Mouse (Mus musculus) Patski (cell line): ENCODE measurements around the gene Cdc42bpa. TPM values are rescaled to one million over a fixed set of nuclear protein-coding genes. Genes with fewer than 3 reads are reported as not detected.
A peak's percentile ranks its signal among the peaks of the same experiment; 100 is the strongest.

ENCODE experiments used
- ATAC-seq: fragments of 100-300 bp; one replicate; pipeline ENCODE4 v1.8.0; 2021
- CTCF ChIA-PET: fragments of 350-600 bp; sonication (Branson Sonifier 250); formaldehyde crosslinking; loops from one replicate; lab custom pipeline; 2022; ENCODE audit warnings: inconsistent platforms; lab: Charles Lee
- POLR2A ChIA-PET: fragments of 350-600 bp; sonication (Branson Sonifier 250); formaldehyde crosslinking; loops from one replicate; lab custom pipeline; 2022; ENCODE audit warnings: antibody characterized with exemption, inconsistent platforms; lab: Charles Lee
- DNase-seq: peaks from one replicate; pipeline ENCODE4 v3.0.0-alpha.2; 2011; ENCODE audit warnings: low read depth, low spot score
- H3K27me3 ChIP-seq: fragments of 371-371 bp; one replicate; pipeline ENCODE4 v1.5.1; 2021
- CTCF ChIP-seq: fragments of 100-300 bp; IDR thresholded peaks from one replicate; pipeline ENCODE4 v1.5.1; 2021
- in situ Hi-C: fragments of 300-500 bp; cut with MboI; formaldehyde crosslinking; loops from 3 replicates; pipeline ENCODE4 v1.11.1; 2018; ENCODE audit warnings: low pct_unique_long_range_greater_than_20kb, mixed read lengths
- polyA plus RNA-seq: library from polyadenylated mRNA; unstranded; gene quantifications from one replicate; pipeline ENCODE4 v1.2.3, GENCODE M21; 2021

Gene Cdc42bpa
- polyA plus RNA-seq, 1 experiment from 2014 or later, result 35.1 TPM

DNA sequence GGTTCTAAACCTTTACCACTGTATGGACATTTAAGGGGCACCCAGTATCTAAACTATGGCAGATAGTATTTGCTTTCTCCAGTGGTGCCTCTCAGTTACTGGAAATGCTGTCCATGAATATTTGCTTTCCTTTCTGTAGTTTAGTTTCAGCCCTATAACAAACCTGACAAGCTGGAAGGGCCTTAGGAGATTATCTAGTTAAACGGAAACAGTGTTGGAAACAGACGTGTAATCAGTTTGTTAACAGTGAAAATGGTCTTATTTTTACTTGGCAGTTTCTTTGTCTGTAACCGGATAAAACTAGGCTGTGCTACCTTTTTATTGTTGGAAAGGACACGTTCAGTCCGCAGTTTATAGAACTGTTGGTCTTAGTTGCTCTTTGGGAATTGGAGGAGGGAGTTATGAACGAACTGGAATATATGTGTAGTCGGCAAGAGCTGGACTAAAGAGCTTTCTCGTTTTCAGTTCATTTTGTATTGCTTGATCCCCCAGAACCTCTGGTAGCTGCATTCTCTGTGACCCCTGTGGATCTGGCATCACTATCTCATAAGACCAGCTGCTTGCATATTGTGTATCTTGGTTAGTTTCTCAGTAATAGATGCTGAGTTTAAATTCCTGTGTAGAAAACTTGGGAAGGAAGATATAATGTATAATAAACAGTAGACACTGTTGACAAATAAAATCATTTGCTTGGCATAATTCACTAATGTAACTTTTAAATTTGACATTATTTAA is 70.5 kb downstream of the Cdc42bpa start:
- ATAC-seq, result no peak
- no peak for DNase-seq
- no peak for TF ChIP-seq CTCF
- in situ Hi-C loops, result no loop called here
- no peaks in the 10 kb centered on the region for H3K27me3 ChIP-seq
- ChIA-PET CTCF (interaction anchor here (1.1 kb wide), 1 partner anchor 25 kb away, joined by 3 read pairs; no protein-coding TSS in a partner anchor), POLR2A (interaction anchor here (0.6 kb wide), 1 partner anchor 120 kb away, joined by 4 read pairs; no protein-coding TSS in a partner anchor)

- DNase-seq (no peak), ATAC-seq (no peak)
- CTCF ChIA-PET, result no interaction called here
- POLR2A ChIA-PET, result interaction anchor here (0.6 kb wide), 1 partner anchor 119 kb away, joined by 4 read pairs; no protein-coding TSS in a partner anchor
- TF ChIP-seq CTCF, result no peak
- no peaks in the 10 kb centered on the region for H3K27me3 ChIP-seq
- in situ Hi-C loops, result no loop called here
Observed at GRCm38 (mm10) chr1:180031705-180032548, 71.7 kb downstream of the Cdc42bpa start.

- no peaks in the 10 kb centered on the region for H3K27me3 ChIP-seq
- DNase-seq, result no peak
- ATAC-seq, result no peak
- no peak for TF ChIP-seq CTCF
- in situ Hi-C loops, result no loop called here
- CTCF ChIA-PET, result no interaction called here
- POLR2A ChIA-PET, result no interaction called here
Observed at GRCm38 (mm10) chr1:180037461-180037860, 77.2 kb downstream of the Cdc42bpa start.

- CTCF ChIA-PET, result no interaction called here
- POLR2A ChIA-PET, result no interaction called here
- DNase-seq (no peak), ATAC-seq (no peak)
- in situ Hi-C loops, result no loop called here
- no peak for TF ChIP-seq CTCF
- H3K27me3 ChIP-seq, result no peaks in the 10 kb centered on the region
Observed at GRCm38 (mm10) chr1:180044160-180044559, 83.9 kb downstream of the Cdc42bpa start.

DNA sequence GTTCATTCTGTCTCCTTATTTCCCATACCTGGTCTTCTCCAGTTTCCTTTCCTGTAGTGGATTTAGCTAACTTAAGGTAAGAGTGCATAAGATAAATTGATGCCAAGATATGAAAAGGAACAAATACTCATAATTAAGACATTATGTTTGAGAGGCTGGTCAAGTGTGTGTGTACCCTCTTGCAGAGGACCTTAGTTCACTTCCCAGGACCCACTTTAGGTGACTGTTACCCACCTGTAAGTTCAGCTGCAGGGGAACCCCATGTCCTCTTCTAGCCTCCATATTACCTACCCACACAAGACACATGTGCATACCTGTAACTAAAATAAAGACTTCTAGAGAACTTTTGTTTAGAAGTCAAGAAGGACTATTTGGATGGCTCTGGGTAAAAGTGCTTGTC is 84.9 kb downstream of the Cdc42bpa start:
- CTCF ChIA-PET, result no interaction called here
- ATAC-seq (no peak), DNase-seq (no peak)
- TF ChIP-seq CTCF, result no peak
- POLR2A ChIA-PET, result no interaction called here
- in situ Hi-C loops, result no loop called here
- H3K27me3 ChIP-seq, result no peaks in the 10 kb centered on the region

DNA sequence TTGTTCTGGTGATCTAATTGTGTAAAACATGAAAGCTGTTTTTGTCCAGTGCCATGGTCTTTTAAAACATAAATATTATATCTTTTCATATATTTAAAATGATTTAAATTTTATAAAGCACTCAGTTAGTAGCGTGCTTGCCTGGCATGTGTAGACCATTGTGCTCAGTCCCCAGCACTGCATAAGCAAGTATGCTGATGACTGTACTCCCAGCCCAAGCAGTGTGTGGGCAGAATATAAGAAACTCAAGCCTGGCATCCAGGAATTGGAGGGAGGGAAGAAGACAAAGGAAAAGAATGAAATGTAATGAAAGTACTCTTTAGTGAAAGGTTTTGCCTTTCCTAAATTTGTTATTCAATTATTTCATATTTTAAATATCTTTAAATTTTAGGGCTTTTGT is 128.9 kb downstream of the Cdc42bpa start:
- DNase-seq (no peak), ATAC-seq (no peak)
- TF ChIP-seq CTCF, result no peak
- no peaks in the 10 kb centered on the region for H3K27me3 ChIP-seq
- POLR2A ChIA-PET, result no interaction called here
- in situ Hi-C loops, result no loop called here
- CTCF ChIA-PET, result no interaction called here

DNA sequence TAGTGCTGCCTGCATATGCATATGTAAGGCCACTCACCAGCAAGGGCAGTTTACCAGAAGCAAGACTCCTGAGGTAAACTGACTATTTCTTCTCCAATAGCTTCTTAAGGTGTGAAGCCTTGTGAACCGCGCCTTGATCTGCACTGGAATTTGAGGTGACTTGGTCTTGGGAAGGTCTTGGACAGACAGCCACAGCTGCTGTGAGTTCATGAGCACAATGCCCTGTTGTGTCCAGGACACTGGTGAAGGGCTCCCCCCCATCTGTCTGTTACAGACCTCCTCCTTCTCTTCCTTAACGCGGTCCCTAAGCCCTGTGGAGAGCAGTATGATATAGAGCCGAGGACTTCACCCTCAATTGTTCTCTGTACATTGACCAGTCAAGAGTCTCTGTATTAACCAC is 138.2 kb downstream of the Cdc42bpa start:
- DNase-seq (no peak), ATAC-seq (no peak)
- CTCF ChIA-PET, result interaction anchor here (1.7 kb wide), 1 partner anchor 13 kb away, joined by 5 read pairs; no protein-coding TSS in a partner anchor
- no peaks in the 10 kb centered on the region for H3K27me3 ChIP-seq
- in situ Hi-C loops, result no loop called here
- POLR2A ChIA-PET, result no interaction called here
- no peak for TF ChIP-seq CTCF

DNA sequence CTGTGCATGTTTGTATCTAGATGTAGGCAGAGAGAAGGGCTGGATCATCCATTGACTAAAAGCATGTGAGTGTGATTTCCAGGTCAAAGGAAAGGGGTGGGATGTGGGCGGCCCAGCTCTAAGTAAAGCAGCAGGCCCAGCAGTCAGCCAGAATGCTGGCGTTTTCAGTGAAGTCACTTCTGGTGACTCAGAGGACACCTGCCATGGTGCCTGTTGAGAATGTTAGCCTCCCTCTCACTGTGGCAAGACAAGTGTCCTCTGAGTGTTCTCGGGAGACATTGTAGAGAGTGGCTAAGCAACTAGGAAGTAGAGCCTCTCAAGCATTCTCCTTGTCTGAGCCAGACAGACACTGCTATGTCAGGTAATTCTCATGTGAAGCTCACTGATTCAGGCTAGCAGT is 144.3 kb downstream of the Cdc42bpa start:
- TF ChIP-seq CTCF, result no peak
- ATAC-seq, result no peak
- ChIA-PET CTCF (no interaction called here), POLR2A (interaction anchor here (1.2 kb wide), 1 partner anchor 9 kb away, joined by 3 read pairs; no protein-coding TSS in a partner anchor)
- DNase-seq, result no peak
- no peaks in the 10 kb centered on the region for H3K27me3 ChIP-seq
- in situ Hi-C loops, result no loop called here

- POLR2A ChIA-PET, result no interaction called here
- no peak for ATAC-seq
- TF ChIP-seq CTCF, result no peak
- CTCF ChIA-PET, result interaction anchor here (0.9 to 1.3 kb wide), 2 partner anchors 26 kb away, joined by 3 read pairs; no protein-coding TSS in a partner anchor
- no peaks in the 10 kb centered on the region for H3K27me3 ChIP-seq
- no peak for DNase-seq
- in situ Hi-C loops, result no loop called here
Observed at GRCm38 (mm10) chr1:180109050-180109449, 148.8 kb downstream of the Cdc42bpa start.

DNA sequence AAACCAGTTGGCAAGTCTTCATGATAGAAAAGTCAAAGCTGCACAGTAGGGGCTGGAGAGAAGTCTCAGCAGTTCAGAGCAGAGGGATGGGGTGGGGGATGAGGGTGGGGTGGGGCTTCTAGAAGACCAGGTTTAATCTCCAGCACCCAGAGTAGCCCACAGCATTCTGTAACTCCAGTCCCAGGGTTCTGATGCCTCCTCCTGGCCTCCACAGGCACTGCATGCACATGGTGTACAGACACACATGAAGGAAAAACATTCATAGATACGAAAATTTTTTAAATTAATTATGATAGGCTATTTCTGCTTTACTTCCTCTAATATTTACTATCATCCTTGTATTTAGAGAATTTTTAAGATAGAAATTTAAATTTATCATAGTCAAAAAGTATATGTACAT is 156.3 kb downstream of the Cdc42bpa start:
- H3K27me3 ChIP-seq, result no peaks in the 10 kb centered on the region
- ChIA-PET POLR2A (no interaction called here), CTCF (interaction anchor here (1.0 to 2.3 kb wide), 4 partner anchors 11 to 263 kb away, joined by 3 to 9 read pairs (median 7); no protein-coding TSS in a partner anchor)
- TF ChIP-seq CTCF, result peak; percentile 75
- in situ Hi-C loops, result no loop called here
- DNase-seq, result no peak
- no peak for ATAC-seq

GRCm38 (mm10) chr1:180118233-180118632 is 158.0 kb downstream of the Cdc42bpa start:
- TF ChIP-seq CTCF, result no peak
- ChIA-PET POLR2A (no interaction called here), CTCF (interaction anchor here (1.6 to 2.3 kb wide), 2 partner anchors 13 to 264 kb away, joined by 8 to 9 read pairs; no protein-coding TSS in a partner anchor)
- in situ Hi-C loops, result no loop called here
- H3K27me3 ChIP-seq, result no peaks in the 10 kb centered on the region
- no peak for ATAC-seq
- DNase-seq, result no peak
